Mouse (Mus musculus) MN1 (cell line): ENCODE results near the gene Cklf.
"Not testable (repeated sequence)": the region's sequence is repeated elsewhere in the genome, so short reads cannot be mapped to it uniquely, and the experiment has no call there.

Experiments used
- DNase-seq: peaks from one replicate; pipeline ENCODE4 v3.0.0-alpha.2; 2016; ENCODE audit warnings: low spot score

The Cklf gene

DNA sequence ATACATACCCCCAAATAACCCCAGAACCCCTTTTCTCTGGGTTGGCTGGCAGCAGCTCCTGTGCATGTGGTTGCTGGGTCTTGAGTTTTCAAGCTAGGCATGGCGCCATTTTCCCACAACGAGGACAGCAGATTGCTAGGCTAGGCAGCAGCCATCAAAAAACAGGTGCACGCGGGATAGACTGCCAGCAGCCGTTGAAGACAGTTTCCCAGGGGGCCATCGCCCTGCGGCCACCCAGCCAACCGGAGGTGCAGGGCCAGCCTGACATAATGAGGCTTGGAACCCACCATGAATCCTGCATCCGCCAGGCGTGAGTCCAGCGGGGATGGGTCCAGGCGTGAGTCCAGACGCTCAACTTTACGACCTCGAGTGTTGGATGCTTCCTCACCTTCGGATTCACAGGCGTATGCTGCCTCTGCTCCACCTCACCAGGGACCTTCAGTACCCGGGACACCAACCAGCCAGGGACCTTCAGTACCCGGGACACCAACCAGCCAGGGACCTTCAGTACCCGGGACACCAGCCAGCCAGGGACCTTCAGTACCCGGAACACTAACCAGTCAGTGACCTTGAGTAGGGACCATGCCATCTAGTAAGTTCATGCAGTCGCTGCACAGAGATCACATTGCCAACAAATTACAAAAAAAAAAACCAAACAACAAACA is 13.7 kb downstream of the Cklf start:
- DNase-seq: not testable (repeated sequence)

DNA sequence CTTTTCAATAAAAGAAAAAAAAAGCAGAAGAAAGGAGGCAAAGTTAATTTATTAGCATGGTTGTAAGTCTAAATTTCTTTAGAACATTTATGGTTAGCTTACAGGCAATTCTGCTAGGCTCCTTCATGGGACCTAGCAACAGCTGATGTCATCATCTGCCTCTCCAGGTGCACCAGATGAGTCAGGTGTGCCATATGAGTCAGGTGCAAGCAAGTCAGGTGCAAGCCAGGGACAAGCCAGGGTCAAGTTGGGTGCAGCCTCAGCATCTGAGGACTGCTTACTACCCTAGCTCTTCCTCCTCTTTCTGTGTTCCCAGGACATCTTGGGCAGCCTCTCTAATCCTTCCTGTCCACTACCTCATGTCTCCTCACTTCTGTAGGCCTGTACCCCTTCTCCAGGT is 17.7 kb downstream of the Cklf start:
- DNase-seq: no peak

DNA sequence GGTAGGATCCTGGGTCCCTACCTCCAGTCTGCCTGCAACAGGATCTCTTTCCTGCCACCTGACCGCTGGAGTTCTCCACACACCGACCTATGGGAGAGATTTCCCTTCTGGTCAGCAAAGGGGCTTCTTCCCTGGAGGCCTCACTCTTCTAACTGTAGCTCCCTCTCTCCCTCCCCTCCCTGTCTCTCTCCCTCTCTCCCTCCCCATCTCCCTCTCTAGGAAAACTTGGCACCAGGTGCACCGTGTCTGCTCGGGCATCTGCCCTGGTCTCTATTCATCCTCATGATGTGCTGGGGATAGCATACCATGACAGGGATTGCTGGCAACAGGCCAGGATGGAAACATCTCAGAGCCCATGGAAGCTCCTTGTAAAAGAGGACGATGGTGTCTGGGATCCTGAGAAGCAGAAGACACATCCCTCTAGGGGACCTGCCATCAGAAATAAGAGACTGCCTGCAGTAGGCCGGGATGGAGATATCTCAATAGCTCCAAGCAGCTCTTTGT is 18.3 kb downstream of the Cklf start:
- no peak for DNase-seq

DNA sequence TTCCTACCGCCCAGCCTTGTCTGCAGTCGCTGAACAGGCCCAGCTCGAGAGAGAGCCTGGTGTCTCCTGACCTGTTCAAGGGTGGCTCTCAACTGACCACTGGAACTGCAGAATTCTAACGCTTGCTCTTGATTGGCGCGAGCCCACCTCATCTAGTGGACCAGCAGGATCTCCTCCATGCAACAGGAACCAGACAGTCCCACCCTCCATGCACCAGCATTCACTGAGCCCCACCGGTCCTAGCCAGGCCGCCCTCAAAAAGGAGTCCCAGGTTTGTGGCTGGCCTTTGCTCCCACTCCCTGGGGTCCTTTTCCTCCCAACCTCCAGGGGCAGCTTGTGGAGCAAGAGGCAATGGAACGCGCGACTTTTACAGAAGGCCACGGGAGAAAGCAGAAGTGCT is 42.4 kb downstream of the Cklf start, which contains the start of gene Cmtm2a:
Gene Cmtm2a (minus strand): TSS at position 101 of the 400 bp plus-strand sequence.
- DNase-seq: not testable (repeated sequence)

DNA sequence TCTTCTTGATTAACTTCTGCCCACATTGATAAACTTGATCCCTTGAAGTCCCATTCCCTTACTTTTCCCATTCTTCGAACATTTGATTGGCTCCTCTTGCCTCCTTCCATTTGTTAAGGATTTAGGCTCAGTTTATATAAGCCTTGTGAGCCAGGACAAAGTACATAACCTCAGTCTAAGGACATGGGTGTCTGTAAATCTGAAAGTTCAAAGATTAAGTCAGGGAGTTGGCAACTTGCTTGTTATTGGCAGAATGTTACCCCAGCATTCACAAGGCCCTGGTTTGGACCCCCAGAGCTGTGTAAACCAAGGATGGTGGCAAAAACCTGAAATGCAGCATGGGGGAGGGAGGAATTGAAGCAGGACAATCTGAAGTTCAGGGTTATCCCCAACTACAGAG is 43.7 kb downstream of the Cklf start:
- DNase-seq: no peak

DNA sequence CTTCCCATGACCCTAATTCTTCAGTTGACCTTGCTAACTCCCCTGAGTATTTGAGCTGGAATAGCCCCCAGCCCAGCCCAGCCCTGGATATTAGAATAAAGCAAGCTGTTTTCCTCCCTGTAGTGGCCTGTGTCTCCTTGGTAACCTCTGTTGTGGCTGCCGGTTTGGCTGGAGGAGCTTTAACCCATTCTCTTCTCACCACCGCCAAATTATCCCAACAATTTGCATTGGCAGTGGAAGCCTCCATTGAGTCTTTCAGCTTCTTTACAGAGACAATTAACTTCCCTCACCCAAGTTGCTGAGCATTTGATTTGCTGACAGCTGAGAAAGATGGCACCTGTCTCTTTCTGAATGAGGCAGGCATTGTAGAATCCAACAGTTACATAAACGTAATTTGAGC is 50.9 kb downstream of the Cklf start:
- DNase-seq: not testable (repeated sequence)

DNA sequence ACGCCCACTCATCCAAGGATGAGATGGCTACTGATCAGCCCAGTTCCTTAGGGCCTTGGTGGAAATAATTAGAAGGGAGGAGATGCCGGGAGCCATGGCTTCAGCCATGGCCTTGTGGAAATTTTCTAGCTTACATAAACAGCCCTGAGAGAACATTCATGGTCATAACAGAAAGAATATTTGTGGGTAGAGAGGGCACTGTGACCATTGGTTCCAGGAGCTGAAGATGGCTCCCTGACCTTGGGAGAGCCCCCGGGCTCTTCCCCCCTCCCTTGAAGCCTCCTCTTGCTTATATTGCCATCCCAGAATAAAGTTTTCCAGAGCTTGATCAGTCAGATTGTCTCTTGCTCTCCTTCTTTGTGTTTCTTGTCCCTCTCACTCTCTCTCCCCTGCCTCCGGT is 51.9 kb downstream of the Cklf start:
- not testable (repeated sequence) for DNase-seq

DNA sequence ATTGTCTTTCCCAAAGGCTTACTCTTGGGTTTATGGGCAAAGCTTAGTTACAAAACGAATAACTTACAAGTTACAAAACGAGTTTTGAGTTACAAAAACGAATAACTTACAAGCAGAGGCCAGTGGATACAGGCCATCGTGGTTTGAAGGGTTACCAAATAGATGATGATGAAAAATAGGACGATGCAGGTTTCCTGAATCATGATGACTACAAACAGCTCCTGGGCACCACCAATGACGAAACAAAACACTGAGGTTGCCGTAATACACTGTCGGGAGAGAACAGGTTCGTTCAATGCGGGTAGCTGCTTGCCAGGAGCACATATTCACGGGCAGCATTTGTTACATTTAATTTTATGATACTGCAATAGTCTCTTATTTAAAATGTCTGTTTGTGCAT is 54.3 kb downstream of the Cklf start:
- DNase-seq: no peak

DNA sequence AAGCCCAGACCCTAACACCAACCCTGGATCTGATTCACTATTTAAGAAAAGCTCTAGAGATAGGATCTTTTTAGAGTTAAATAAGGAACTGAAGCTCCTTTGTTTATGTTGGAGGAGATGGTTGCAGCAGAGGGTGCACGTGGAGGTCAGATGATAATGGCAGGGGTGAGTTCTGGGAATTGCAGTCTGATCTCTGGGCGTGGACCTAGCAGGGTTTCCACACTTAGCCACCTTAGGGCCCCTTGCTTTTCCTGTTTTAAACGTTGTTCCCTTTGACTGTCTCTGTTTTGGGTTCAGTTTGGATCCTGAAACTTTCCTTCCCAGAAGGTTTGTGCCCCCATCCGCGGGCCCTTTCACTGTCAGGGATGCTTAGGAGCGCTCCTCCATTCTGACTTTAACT is 57.7 kb downstream of the Cklf start:
- DNase-seq: not testable (repeated sequence)

DNA sequence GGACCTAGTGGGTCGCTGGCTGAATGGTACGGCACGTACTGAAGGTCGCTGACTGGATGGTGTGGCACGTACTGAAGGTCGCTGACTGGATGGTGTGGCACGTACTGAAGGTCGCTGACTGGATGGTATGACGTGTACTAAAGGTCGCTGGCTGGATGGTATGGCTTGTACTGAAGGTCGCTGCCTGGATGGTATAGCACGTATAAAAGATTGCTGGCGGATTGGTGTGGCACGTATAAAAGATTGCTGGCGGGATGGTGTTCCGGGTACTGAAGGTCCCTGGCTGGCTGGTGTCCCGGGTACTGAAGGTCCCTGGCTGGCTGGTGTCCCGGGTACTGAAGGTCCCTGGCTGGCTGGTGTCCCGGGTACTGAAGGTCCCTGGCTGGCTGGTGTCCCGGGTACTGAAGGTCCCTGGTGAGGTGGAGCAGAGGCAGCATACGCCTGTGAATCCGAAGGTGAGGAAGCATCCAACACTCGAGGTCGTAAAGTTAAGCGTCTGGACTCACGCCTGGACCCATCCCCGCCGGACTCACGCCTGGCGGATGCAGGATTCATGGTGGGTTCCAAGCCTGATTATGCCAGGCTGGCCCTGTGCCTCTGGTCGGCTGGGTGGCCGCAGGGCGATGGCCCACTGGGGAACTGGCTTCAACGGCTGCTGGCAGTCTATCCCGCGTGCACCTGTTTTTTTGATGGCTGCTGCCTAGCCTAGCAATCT is 58.9 kb downstream of the Cklf start, which contains the start of the genes Gm45711 and Cmtm1:
Gene Gm45711 (minus strand): TSS at position 641 of the 715 bp plus-strand sequence.
Gene Cmtm1 (minus strand): TSS at position 705 of the 715 bp plus-strand sequence.
- not testable (repeated sequence) for DNase-seq

DNA sequence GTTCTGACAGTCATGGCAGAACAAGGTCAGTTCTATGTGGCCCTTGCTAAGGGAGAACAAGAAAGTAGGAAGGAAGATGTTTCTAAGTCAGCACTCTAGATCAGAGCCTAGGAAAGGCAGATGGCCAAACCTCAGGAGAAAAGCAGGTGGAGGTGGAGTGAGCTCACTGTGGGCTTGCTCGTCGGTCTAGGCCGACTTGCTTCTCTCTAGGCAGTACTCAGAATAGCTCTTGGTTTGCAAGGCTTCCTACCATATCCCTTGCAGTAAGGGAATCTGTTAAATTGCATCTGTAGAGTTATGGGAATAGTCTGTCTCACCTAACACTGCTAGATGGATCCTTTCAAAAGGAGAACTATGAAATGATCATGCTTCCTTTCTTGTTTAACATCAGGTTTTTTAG is 61.4 kb downstream of the Cklf start:
- not testable (repeated sequence) for DNase-seq

DNA sequence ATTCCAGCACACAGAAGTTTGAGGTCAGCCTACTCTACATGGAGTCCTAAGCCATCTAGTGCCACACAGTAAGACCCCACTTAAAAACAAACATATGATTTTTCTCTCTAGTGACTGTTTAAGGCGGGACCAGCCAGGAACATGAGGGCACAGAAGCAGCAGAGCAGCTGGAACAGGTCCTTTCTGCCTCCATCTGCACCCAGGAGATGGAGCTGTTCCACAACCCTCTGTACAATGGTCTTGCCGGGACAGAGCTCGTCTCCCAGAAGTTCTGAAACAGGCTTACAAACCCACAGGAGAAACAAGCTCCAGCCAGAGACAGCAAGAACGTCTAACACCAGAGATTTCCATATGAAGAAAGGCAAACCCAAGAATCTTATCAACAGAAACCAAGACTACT is 62.6 kb downstream of the Cklf start:
- no peak for DNase-seq
